ENCODE assay signal across 7 mouse cellular contexts in genomic region chrX:105006445-105006844, GRCm38 (mm10).
DNase-seq lines count a peak whose midpoint lies in the region; ATAC-seq and TF ChIP-seq lines count a peak whose summit lies in the region.

No protein-coding gene starts in this region.

- no peaks in the 10 kb centered on the region for H3K36me3 ChIP-seq in hindbrain, embryonic 16.5 days (ENCODE audit: control insufficient read depth, insufficient read depth, low read length)
- no peaks in the 10 kb centered on the region for H3K36me3 ChIP-seq in midbrain, embryonic 16.5 days (ENCODE audit: control insufficient read depth, insufficient read depth, low read length)

- H3K4me2 ChIP-seq in hindbrain, embryonic 16.5 days (ENCODE audit: low read length): no peak overlapping the region
- no peak overlapping the region for H3K4me2 ChIP-seq in midbrain, embryonic 16.5 days (ENCODE audit: low read length)

- H3K27ac ChIP-seq in left cerebral cortex, adult 2 months: no peak overlapping the region
- no peak overlapping the region for H3K27ac ChIP-seq in hindbrain, embryonic 16.5 days (ENCODE audit: low read depth, low read length)
- H3K27ac ChIP-seq in midbrain, embryonic 16.5 days (ENCODE audit: low read length): no peak overlapping the region

- intact Hi-C loops in left cerebral cortex, adult 2 months (cut with DNase I): loop anchor here (5.0 kb wide), 1 partner anchor 829 kb away; no protein-coding TSS in a partner anchor
- intact Hi-C loops in left cerebral cortex, postnatal 4 days (cut with DNase I): loop anchor here (5.0 kb wide), 1 partner anchor 1019 kb away; no protein-coding TSS in a partner anchor

- H3K4me1 ChIP-seq in hindbrain, embryonic 16.5 days (ENCODE audit: control insufficient read depth, insufficient read depth, low read depth, low read length): no peaks in the 10 kb centered on the region
- H3K4me1 ChIP-seq in midbrain, embryonic 16.5 days (ENCODE audit: control insufficient read depth, insufficient read depth, low read length): no peaks in the 10 kb centered on the region

- no peak overlapping the region for H3K4me3 ChIP-seq in left cerebral cortex, adult 2 months
- H3K4me3 ChIP-seq in hindbrain, embryonic 16.5 days (ENCODE audit: low read length): no peak overlapping the region
- no peak overlapping the region for H3K4me3 ChIP-seq in midbrain, embryonic 16.5 days (ENCODE audit: low read depth, low read length)

- ATAC-seq in hindbrain, embryonic 16.5 days: peak; percentile 65; the same call in 1 of the 2 replicates
- ATAC-seq in midbrain, embryonic 16.5 days: peak; percentile 62; the same call in 1 of the 2 replicates

- 8% methylated on average over 2 of the region's 2 CpGs for WGBS in hindbrain, embryonic 16.5 days
- WGBS in midbrain, embryonic 16.5 days: 12% methylated on average over 2 of the region's 2 CpGs

- peaks cover 14% of the 10 kb centered on the region for H3K27me3 ChIP-seq in hindbrain, embryonic 16.5 days (replicated peaks; ENCODE audit: control insufficient read depth, insufficient read depth, low read length)
- peaks cover 25% of the 10 kb centered on the region for H3K27me3 ChIP-seq in midbrain, embryonic 16.5 days (ENCODE audit: control insufficient read depth, insufficient read depth, low read depth, low read length)

- no peak overlapping the region for H3K9ac ChIP-seq in hindbrain, embryonic 16.5 days (ENCODE audit: low read depth, low read length)
- no peak overlapping the region for H3K9ac ChIP-seq in midbrain, embryonic 16.5 days (ENCODE audit: low read depth, low read length)

- peak; percentile 66 for TF ChIP-seq CTCF in left cerebral cortex, adult 2 months (IDR thresholded peaks at IDR 0.05)

- peak in 1 of 2 experiments; percentile 6 for DNase-seq in left cerebral cortex, adult 2 months (ENCODE audit: extremely low spot score in 1 of 2, low spot score in 2 of 2)
- DNase-seq in left cerebral cortex, postnatal 4 days: no peak
- peak; percentile 16 for DNase-seq in MEL-GATA-1-ER (ENCODE audit: extremely low read depth, low read depth)
- peak; percentile 1 for DNase-seq in c-Kit-positive CD71-positive TER-119-negative erythroid progenitor cells, embryonic 14.5 days (ENCODE audit: low read depth)
- no peak for DNase-seq in thymus, postnatal 0 days (ENCODE audit: low spot score)

- H3K9me3 ChIP-seq in hindbrain, embryonic 16.5 days (ENCODE audit: control insufficient read depth, low read length): no peaks in the 10 kb centered on the region
- no peaks in the 10 kb centered on the region for H3K9me3 ChIP-seq in midbrain, embryonic 16.5 days (replicated peaks; ENCODE audit: control insufficient read depth, low read length, poor library complexity, severe bottlenecking)

Comparison
In these comparisons a context has a peak if more than half of its experiments do, and no peak if none do; other contexts are left out.
1. DNase-seq: peak in MEL-GATA-1-ER (single experiment) and c-Kit-positive CD71-positive TER-119-negative erythroid progenitor cells, embryonic 14.5 days (single experiment); none in left cerebral cortex, postnatal 4 days (single experiment) and thymus, postnatal 0 days (single experiment).